Mouse (Mus musculus): ENCODE measurements at regions not wholly inside any gene's neighbourhood (a gene's known extent, or its start where the extent isn't known, plus 50 kb on each side); places are given as distances from the start of the nearest gene placed in this dataset.

DNA sequence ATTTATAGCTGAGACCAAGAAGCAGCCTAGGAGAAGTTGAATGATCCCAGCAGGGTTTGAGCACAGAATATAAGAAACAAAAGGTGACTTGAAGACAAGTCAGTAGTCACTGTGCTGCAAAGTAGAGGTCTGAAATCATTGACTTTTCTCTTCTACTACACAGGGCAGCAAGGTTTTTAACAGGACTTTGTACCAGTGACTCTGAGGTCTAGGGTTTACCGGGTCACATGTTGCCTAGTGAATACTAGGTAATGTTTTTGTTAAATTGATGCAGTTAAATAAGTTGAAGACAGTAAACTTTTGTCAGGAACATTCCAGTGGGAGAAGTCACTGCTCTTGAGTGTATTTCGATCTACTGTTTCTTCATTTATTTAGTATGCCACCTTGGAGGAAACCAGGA is 433.4 kb downstream of the 1700129C05Rik start:
- DNase-seq (ENCODE audit: extremely low spot score, low read depth, low spot score): no peak

DNA sequence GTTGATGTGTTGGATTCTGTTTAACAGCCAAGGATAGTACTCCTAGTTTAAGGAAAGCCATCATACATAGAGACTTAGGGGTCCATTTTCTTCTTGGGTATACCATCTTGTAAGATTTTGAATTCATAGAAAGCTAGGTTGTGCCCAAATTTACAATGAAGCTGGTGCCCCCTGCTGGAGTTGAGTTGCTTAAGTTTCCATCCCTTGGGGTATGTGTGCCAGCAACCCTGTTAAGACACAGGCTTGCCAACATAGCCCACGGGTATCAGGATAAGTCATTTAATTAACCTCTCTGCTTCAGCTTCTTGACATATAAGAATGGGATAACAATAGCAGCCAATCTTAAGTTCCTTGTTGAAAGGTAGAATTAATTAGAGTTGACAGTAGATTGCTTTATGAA is 440.9 kb downstream of the 1700129C05Rik start:
- DNase-seq (ENCODE audit: extremely low spot score, low read depth, low spot score): peak; percentile 26

DNA sequence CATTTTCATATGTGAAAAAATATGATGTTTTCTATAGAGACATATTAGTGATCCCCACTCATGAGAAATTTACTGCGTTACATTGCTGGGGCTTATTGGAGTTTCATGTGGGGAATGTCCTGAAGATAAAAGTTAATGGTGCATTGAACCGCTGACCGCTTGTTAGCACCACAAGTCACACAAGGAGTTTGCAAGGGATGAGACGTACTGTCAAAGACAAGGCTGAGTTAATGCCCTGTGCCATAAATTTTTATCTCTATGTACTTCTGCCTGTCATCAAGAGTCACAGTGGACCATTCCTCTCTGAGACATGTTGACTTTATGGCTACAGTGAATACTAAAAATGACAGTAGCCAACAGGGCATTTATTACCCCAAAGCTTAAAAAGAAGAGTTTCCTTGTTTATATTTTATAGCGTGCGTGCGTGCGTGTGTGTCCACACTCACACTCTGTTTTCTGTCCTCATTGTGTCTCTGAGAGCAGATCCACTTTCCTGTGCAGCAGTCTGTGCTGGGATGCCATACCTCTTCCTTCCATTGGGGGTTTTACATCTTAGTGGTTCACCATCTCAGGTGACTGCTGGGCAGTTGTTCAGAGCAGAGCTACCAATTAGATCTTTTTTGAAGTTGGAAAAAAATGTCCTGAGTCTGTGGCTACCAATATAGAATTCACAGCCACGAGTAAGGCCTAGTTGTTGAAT is 451.4 kb downstream of the 1700129C05Rik start:
- DNase-seq (ENCODE audit: extremely low spot score, low read depth, low spot score): no peak

DNA sequence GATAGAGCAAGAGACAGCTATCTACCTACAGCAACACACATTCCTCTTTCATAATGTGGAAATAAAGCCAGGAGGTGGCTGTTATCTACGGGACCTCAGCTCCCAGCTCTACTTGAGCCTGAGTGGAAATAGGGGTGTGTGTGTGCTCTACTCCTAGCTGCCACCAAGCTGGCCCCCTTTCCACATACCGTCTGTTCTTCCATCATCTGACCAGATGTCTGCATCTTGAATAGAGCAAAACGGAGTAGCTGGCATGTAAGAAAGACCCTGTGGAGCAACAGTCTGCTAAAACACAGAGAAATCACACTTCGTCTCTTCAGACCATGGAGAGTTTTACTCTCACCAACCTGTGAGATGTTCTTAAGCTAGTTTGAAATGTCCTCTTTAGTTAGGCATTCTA is 454.9 kb downstream of the 1700129C05Rik start:
- DNase-seq (ENCODE audit: extremely low spot score, low read depth, low spot score): no peak

DNA sequence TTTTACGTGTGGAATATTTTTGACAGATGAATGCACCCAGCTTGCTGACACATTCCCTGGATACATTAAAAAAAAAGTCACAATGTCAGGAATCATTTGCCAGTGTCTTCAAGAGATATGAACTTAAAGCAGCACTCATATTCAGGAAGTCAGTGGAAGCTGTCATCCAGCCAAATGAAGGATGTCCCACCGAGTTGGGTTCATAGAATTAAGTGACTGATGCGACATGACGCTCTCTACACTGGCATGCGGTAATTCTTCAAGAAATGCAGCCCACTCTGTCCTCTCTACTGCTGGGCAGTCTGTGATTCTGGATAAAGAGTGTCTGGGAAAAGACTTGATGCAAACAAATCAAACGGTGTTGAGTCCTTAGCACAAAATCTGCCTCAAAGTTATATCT is 463.9 kb downstream of the 1700129C05Rik start:
- no peak for DNase-seq (ENCODE audit: extremely low spot score, low read depth, low spot score)

DNA sequence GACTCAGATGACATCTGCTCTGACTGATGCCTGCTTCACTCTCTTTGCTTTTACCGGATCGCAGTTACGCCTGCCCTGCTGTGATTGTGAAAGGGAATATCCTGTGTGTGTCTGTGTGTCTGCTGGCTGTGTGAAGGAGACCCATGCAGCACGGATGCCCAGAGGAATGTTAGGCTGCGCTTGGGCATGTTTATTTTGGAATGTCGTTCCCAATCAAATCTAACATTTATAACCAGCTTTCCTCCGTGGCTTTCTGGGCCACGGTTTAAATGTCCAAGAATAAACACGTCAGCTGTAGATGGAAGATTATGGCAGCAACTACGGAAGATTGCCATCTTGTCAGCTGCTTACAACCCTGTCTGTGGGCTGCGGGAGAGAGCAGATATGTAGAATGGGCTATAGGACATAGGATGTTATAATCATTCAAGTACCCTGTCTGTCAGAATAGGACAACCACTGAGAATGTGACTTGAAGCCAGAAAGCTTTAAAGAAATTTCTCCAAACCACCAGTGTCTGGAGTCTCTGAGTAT is 464.5 kb downstream of the 1700129C05Rik start:
- DNase-seq (ENCODE audit: extremely low spot score, low read depth, low spot score): no peak

DNA sequence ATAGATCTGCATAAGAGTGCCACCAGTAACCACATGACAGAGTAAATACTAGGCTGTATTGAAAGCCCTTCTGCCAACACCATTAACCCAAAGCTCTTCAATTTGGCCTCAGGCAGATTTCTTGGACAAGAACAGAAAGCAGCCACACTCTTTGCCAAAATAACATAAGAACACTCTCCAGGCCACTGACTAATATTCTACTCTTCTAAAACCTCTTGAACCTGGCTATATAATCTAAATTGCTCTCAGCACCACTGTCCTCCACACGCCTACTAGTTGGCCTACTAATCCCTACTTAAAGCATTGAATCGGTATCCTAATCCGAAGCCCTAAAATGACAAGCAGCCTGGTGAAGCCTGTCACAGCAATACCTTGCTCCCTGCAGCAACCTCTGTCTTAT is 467.5 kb downstream of the 1700129C05Rik start:
- no peak for DNase-seq (ENCODE audit: extremely low spot score, low read depth, low spot score)

DNA sequence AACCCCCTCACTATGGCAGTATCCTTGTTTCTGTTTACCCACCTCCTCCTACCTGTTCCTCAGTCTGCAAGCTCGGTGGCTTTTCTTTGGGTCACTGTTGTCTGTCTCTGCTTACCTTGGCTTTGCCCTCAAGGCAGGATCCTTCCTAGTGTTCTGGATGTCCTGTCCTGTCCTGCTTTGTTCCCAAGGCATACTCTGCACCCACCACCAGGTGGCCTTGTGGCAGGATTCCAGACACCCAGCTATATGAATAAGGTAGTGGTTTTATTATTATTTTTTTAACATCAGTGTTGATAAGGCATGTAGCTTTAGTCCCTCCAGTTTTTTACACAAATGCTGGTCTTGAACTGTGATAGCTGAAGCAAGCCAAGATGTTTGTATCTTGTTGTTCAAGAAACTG is 478.7 kb downstream of the 1700129C05Rik start:
- DNase-seq (ENCODE audit: extremely low spot score, low read depth, low spot score): no peak

DNA sequence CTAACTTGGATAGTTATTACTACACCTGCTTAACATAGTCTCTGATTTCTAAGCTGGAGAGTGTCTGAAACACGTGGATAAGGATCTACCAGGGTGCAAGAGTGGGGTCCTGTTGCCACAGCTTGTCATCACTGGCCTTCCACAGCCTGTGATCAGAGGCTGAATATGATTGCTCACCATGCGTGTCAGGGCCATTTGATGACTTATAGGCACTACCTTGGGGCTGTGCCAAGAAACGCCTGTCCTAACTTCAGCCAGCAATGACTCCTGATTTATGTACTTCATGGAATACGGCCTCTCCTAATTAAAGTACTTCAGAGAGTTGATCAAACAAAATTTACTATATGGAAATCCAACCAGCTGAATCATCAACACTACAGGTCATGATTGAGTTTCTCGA is 480.1 kb downstream of the 1700129C05Rik start:
- DNase-seq (ENCODE audit: extremely low spot score, low read depth, low spot score): no peak

DNA sequence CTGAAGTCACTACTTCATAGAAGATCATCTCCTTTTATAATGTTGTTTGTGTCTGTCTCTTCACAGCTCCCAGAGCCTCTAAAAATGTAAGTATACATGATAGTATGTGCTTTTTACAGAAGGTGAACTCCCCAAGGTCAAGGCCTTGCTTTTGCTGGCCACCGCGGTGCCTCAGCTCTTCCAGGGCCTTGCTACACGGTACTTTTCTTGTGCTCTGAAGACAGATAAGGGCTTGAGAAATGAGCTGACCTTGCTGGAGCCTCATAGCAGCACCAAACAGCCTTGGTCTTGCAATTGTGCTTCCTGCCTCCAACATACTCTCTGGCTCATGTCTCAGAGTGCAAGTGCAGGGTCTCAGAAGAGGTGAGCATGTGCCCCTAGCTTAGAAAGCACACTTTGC is 481.3 kb downstream of the 1700129C05Rik start:
- no peak for DNase-seq (ENCODE audit: extremely low spot score, low read depth, low spot score)

DNA sequence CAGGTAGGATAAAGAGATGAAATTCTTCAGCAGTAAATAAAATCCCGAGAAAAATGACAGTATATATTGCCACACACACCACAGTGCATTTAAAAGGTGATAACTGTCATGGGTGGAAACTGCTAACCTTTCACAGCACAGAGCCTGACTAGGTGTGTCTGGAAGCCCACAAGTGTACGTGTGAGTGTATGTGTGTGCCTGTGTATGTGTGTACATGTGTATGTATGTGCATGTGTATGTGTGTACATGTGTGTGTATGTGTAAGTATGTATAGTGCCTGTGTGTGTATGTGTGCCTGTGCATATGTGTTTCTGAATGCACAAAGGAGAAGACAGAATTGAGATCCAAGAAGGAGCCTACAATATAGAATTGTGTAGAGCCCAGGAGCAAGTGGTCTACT is 485.4 kb downstream of the 1700129C05Rik start:
- DNase-seq (ENCODE audit: extremely low spot score, low read depth, low spot score): no peak

DNA sequence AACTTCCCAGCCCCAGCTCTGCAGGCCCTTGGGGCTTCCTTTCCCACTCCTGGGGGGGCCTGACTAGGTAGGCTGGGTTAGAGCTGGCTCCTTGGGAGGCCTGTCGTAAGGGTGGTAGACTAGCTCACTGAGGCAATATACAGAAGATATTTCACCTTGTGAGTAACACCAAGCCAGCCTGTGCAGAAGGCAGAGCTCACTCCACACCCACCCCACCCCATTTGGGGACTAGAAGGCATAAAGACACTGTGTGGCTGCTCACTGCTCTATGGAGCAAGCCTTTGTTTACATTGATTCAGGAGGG is 485.8 kb downstream of the 1700129C05Rik start:
- no peak for DNase-seq (ENCODE audit: extremely low spot score, low read depth, low spot score)

DNA sequence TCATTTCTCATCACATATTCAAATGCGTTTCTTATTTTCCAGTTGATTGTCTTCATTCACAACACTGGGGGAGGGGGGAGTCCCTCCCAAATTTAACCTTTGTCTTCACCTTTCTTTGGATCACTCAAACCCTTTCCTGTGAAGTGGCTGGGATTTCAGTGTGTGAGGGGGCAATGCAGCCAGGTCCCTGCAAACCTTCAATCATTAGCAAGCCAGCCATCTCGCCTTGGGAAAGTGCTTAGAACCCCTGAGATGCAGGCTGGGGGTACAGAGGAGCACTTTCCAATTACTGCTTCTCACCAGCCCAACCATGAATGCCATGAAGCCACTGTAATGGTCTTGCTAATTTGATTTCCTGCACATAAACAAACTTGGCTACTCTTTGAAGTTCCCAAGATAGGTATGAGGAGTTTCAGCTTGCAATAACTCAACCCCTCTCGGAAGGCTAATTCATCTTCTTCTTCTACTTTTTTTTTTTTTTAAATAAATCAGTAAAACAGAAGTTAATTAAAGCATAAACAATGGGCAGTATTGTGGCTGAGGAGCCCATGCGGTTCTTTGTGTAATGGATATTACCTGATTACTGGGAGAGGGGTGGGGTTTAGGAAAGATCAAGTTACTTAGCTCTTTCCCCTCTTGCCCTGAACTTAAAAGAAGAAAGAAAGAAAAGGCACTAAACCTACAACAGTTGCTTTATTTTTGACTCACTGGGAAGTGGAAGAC is 486.3 kb downstream of the 1700129C05Rik start:
- no peak for DNase-seq (ENCODE audit: extremely low spot score, low read depth, low spot score)

DNA sequence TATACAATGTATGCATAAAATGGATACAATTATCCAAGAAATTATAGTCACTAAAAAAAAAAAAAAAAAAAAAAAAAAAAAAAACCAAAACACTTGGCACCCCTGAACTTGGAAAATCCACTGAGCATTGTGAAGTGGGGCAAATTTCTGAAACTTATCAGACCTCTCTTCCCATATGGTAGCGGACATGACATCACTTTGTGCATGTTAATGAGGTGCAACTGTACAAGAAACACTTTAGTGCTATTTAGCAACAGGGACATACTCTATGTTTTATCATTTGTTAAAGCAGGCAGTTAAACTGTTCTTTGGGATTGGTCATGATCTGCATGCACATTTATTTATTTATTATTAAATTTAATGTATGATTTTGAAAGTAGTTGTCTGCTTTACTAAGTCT is 489.7 kb downstream of the 1700129C05Rik start:
- no peak for DNase-seq (ENCODE audit: extremely low spot score, low read depth, low spot score)

DNA sequence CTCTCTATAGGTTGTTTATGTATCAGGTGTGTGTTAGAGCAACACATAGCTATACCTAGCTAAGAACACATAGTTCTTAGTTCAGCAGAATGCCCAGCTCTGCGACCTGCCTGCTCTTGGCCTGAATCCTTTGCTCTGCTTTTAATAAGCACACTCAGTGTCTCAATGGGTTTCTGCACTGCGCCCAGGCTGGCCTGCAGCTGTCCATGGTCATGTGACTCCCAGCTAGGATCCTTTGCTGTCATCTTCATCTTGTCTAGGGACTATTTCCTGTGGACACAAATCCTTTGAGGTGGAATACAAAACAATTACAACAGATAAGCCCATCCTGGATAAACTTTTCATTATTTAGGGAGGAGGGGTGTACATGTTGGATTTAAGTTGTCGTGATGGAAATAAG is 490.7 kb downstream of the 1700129C05Rik start:
- no peak for DNase-seq (ENCODE audit: extremely low spot score, low read depth, low spot score)

DNA sequence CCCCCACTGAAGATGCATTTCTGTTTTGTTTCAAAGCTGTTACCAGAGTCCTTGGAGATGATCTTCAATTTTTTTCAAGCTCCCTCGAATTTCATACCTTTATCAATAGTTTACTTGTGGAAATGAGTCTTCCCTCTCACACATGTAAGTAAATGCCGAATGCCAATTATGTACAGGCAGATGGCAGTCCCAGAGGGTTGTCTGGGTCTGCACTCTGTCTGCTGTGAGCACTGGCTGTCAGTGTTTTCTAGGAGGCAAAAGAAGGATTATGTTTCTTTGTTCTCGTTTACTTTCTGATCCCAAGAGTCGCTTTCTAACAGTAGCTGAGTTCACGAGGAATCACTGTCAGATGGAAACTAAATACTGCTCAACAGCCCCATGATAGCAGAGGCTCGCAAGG is 491.5 kb downstream of the 1700129C05Rik start:
- no peak for DNase-seq (ENCODE audit: extremely low spot score, low read depth, low spot score)

DNA sequence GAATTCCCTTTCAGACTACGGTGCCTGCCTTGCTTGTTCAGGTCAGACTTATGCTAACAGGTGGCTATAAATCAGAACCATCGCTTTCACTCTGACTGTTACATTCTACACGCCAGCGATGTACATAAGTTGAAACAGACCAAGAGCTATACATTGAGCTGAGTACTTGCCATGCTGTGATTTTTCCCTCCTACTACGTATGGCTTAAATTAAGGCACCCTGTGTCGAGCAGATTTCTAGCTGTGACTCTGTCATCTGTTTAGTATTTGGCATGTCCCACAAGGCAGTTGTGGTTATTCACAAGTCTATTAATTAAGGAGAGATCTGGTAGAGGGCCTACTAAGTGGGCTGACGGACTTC is 504.4 kb downstream of the 1700129C05Rik start:
- no peak for DNase-seq (ENCODE audit: extremely low spot score, low read depth, low spot score)

DNA sequence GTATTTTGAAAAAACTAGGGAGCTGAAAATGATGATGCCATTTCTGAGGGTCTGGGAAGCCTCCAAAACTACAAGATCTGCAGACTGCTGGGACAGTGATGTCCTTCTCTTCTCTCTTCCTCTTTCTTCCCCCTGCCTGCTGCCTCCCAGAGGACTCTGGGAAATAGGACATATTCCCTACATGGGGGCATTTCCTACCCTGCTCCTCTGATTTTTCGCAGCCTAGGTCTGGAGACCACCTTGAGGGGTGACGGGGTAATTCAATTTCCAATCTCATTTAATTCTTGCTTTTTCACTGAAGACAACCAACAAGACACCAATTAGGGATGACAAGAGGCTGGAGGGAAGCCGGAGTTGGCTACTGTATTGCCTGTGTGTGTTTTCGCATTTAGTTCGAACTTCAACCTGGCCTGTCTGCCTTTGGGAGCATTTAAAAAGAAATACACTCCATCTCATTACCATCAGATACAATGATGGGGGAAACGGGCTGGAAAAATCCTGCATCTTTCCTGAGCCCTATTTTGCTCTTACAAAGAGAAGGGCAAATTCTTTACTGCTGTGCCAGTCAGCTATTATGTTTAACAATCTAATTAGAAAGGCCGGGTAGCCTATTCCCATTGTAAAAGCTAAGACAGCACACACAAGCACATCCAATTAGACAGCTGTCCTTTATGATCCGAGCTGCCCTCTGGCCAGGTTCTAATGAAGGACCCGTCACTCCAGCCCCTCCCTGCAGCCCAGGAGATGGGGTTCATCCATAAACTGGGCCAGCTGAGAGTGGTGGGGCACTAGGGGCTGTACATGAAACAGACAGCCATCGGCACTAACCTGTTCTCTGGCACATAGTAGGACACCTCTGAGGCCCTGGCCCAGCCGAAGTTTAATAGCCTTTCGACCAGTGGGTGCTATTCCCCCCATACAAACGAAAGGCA is 505.0 kb downstream of the 1700129C05Rik start:
- no peak for DNase-seq (ENCODE audit: extremely low spot score, low read depth, low spot score)

DNA sequence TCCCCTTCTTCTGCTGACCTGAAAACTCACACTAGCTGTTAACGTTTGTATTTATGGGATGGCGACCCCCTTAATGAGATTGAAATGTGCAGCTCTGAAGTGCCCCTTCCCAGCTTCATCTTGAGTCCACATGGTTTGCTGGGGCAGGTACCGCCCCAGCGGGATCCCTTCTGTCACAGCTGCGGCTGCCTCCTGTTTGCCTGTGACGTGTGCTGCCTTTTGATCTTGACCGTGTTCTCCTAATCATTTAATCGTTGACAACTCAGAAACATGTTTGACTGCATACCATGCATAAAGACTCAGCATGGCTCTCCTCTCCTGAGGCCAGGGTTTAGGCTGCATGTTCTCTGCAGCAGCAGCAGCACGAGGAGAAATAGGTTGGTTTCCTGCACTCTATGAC is 511.5 kb downstream of the 1700129C05Rik start:
- no peak for DNase-seq (ENCODE audit: extremely low spot score, low read depth, low spot score)

DNA sequence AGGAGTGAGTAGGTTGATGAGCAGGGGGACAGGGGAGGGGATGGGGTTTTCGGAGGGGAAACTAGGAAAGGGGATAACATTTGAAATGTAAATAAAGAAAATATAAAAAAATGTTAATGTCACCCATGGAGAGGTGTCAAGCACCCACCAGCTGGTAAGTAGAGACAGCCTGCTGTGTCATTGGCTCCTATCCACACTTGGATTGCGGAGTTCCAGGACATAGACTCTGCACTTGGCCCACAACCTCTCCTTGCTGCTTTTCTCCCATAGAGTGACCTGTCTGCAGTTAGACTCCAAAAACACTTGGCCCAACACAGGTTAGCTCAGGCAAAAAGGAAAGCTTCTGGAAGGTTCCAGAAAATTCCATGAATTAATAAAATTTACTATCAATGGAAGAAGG is 514.4 kb downstream of the 1700129C05Rik start:
- DNase-seq (ENCODE audit: extremely low spot score, low read depth, low spot score): no peak

DNA sequence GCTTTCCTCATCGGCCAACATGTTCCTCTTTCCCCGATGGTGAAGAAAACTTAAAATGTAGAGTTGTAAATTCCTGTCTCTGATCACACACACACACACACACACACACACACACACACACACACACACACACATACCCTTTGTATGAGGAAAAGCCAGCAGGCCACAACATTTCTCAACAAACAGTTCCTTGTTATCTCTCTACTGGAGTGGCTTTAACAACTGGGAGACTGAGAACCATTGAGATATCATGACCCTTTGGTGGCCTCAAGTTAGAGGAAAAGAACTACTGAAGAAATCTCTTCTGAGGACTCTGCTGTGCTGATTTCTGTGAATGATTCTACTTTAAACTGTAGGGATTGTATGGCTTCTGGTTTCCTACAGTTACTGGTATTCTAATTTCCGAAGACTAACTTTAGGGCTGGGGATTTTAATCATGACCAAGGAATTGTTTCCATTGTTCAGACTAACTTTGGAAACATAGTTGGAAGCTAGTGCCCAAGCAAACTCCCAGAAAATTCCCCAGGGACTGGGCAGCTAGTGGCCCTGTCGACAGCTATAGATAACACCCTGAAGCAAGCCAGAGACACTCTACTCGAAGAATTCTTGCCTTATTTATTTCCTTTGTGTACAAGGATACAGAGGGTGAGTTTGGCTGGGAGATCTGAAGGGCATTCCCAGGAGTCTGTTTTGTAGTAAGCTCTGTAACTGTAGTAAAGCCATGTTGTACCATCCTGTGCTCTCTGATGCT is 516.0 kb downstream of the 1700129C05Rik start:
- DNase-seq (ENCODE audit: extremely low spot score, low read depth, low spot score): no peak

Data from hindlimb bud, embryonic 11.5 days (tissue).